Mouse (Mus musculus) left cerebral cortex, adult 8-10 months (tissue): Measurements from ENCODE around the gene Slc39a12. TPM values are rescaled to one million over a fixed set of nuclear protein-coding genes. Genes with fewer than 3 reads are reported as not detected.

Experiments
- DNase-seq, 2 experiments: peaks; one replicate each; pipeline ENCODE4 v3.0.0; 2022; ENCODE audit warnings: low spot score in 2 of 2
- total RNA-seq, 4 experiments: library from RNA; stranded (reverse); gene quantifications; 2 replicates each; pipeline ENCODE4 v1.2.4; 2022

Slc39a12 gene
- total RNA-seq, result 10 to 100 TPM; 30.7 to 34.9 (median 31.6) TPM

DNA sequence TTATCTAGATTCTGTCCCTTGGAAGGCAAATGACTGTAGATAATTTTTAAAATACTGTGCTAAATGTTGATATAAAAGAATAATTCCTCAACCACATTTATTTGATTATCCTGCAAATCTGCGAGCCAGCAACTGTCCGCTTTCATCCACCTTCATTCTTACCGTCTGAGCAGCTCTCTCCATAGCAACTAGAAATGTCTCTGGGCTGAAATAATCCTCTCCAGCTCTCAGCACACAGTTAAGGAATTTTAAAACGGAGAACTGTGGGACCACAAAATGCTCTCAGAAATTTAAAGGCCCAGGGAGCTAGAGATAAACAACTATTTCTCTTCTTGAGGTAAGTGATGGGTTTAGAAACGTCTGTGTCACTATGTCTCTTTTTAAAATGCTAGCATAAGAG, at the start of gene Slc39a12:
Gene Slc39a12 (plus strand): TSS at position 155 of the 400 bp plus-strand sequence.
- no peak for DNase-seq

DNA sequence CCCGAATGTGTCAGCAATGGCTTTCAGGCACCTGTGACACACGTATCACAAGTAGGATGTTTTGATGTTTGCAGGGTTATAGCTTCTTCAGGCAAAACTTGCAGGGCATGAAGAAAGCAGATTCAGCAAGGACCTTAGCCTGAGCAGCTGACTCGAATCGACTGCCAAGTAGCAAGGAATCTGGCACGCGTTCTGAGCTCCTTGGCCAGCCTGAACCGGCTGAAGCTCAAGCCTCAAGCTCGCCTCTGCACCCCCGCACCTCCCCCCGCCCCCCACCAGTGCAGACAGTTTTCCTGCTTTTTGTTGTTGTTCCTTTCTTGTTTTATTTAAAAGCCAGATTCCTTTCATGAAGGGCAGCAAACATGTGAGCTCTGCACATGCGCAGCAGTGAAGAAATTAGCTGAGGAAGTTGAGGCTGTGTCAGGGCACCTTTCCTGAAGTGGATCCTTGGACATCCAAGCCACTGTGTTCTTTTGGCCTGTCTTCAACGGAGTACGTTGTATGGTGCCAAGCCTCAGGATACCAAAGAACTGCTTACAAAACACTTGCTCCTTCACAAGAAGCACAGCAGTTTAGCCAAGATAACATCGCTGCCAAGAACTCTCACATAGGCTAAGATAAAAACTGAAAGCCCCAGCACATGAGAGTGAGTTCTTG, 46.3 kb upstream of the Slc39a12 start:
- DNase-seq, result peak; percentile 20 to 56

DNA sequence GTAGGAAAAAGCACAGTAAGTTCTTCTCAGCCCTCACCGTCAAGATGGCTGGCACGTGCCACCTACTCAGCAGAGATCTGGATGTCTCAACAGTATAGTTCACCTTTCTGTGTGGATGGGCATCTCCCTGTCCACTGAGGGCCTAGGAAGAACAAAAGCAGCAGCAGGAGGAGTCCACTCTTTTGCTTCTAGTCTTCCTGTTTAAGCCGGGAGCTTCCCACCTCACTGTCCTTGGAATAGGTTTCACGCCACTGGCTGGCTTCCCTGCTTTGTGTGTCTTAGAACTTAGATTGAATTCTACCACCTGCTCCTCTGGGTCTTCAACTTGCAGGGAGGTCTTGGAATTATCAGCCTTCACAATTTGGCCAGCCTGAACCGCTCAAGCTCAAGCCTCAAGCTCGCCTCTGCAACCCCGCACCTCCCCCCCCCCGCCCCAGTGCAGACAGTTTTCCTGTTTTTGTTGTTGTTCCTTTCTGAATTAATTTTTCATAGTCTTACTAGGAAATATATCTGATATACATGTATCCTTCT, 45.7 kb upstream of the Slc39a12 start:
- peak in 1 of 2 experiments; percentile 11 for DNase-seq

DNA sequence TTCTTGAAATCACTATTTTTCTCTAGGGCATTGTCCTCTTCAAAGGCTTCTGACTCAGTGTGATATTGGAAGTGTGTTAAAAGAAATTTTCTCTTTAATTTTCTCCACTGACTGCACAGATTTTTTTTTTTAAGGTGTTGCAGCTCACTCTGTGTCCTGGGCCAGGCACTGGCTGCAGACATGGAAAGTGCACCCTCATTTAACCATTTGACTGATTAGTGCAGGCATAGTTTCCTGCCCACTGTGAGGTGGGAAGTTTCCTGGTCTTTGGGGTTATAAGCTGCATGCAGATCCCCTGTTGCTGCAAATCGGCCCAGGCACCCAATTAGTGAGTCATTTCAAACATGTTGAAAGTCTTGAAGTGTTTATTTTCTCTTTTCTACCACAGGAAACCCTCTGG, 740 bp downstream of the Slc39a12 start:
- no peak for DNase-seq

DNA sequence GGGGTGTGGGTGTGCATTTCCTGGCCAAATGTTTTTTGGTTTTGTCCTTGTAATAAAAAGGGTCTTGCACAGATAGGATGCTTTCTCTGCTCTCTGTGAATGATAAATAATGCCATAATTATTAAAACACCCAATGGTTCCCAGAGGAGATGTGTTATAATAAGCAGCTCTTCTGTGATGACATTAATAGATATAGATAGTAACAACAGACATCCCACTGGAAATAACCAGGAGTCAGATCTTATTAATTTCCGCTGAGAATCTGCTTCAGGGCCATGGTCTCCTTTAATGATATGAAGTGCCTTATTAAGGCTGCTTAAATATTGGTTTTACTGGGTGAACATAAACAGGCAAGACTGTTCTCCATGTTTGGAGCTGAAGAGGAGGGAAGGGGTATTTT, 2.8 kb downstream of the Slc39a12 start:
- DNase-seq, result no peak

DNA sequence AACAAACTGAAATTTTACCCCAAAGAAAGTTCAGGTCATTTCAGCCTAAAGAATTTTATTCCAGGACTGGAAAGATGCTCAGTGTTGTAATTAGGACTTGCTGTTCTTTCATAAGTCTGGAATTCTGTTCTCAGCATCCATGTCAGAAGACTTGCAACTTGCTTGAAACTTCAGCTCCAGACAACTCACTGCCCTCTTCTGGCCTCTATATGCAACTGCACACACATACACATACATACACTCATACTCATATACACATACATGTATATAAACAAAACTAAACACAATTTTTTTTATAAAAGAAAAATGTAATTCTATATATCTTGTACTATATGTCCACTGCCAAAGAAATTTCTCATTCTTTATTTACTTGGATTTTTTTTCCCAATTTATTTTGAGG, 14.9 kb downstream of the Slc39a12 start:
- DNase-seq, result no peak

DNA sequence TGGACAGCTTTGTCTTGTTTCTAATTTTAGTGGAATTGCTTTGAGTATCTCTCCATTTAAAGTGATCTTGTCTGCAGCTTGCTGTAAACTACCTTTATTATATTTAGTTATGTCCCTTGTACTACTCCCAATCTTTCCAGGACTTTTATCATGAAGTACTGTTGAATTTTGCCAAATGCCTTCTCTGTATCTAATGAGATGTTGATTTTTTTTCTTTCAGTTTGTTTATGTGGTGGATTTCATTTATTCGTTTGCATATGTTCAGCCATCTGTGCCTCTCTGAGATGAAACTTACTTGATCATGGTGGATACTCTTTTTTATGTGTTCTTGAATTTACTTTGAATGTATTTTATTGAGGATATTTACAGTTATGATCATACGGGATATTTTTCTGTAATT, 40.9 kb downstream of the Slc39a12 start:
- DNase-seq, result no peak

DNA sequence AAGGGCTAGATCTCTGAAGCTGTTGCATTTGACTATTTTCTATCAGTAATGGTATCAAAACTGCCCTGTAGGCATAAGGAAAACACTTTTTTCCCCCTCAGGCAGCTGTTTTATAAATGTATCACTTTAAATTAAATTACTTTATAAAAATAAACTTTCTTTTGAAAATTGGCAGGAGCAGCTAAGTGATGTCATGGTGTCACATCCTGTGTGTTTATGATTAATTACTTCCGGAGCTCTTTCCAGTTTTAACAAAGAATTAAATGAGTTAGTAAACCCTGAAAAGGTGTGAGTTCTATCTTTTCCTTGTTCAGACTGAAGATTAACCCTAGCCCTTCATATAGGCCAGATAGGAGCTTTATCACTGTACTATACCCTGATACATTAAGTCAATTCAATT, 59.2 kb downstream of the Slc39a12 start:
- DNase-seq, result no peak

DNA sequence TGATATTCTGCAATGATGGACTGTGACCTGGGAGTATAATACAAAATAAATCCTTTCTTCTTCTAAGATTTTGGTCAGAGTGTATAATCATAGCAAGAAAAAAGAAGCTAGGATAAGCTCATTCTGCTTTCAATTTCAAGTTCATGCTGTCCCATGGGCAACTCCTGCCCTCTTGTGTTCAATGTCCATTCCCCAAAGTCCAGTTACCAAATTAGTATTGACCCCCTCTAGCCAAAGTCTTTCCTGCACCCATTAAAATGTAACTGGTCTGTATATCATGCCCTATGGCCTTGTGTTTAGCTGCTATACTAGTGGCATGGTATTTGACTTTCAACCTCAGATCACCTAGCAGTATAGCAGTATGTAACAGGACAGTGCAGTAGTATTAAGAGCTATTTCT, 62.8 kb downstream of the Slc39a12 start:
- DNase-seq, result no peak

DNA sequence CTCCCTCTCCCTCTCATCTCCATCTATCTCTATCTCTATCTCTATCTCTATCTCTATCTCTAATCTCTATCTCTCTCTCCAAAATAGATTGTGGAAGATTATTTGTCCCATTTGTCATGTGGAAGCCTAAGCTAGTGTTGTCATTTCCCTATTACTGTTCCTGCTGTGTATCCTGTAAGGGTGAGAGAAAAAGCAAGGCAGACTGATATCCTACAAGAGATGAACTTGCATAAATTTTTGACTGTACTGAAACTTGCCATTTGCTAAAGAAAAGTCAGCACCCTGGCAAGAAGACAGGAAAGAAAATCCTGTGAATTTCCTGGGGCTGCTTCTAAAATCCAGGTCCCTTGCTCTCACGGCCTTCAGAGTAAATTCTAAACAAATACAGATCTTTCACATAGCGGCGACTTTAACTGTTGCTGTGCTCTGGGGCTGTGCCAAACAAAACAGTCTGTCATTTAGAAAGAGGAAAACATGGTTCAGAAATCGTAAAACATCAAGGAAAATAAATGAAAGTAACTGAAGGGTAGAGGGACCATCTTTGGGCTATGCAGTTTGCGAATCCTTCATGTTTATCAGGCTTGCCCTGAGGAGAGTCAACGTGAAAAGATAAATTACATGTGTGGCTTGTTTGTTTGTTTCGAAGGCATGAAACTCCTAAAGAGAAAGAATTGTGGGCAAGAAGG, 67.0 kb downstream of the Slc39a12 start:
- DNase-seq, result no peak

DNA sequence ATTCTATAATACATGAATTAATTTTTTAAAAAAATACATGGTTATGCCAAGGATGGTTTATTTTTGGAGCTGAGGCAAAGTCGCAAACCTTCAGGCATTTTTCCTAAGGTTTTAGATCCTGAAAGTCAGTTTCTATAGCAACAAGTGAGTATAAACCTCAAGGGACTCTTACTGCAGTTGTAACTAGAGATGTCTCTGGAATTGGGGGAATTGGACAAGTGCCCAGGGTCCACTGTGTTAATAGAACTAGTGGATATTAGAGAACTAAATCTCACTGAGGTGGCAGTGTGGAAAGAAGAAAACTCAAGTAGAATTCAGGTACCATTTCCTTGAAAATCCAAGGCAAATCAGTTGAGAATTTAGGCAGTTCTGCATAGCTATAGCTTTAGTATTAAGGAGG, 76.3 kb downstream of the Slc39a12 start:
- no peak for DNase-seq

DNA sequence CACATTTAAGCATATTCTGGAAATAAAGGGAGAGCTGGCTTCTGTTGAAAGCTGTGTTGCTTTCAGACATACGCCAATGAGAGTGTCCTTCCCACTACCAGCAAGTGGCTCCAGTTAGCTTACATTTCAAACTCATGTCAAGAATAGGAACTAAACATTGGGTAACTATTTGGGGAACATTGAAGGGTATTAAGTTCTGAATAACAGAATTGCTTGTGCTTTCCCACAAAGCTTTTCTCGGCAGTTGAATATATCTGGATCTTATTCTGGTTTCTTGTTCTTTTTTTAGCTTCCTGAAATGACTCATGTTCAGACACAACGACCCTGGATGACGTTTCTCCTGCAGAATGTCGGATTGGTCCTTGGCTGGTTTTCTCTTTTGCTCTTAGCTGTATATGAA, 106.0 kb downstream of the Slc39a12 start:
- no peak for DNase-seq

DNA sequence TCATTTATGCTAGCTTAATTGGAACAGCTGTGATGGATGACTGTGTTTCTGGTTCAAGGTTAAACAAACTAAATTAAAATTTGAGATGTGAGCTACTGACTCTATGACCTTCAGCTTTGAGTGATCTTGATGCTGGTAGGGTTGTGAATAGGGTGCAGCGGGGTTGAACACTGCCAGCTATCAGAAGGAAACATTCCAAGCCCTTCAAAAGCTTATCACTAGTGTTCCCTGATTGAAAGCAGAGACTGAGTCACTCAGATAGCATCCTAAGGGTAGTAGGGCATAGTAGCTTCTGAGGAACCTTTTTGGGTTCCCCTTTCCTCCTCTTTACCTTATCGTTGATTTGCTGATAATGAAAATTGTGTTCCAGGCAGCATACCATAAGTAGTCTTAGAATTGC, 108.0 kb downstream of the Slc39a12 start:
- no peak for DNase-seq

DNA sequence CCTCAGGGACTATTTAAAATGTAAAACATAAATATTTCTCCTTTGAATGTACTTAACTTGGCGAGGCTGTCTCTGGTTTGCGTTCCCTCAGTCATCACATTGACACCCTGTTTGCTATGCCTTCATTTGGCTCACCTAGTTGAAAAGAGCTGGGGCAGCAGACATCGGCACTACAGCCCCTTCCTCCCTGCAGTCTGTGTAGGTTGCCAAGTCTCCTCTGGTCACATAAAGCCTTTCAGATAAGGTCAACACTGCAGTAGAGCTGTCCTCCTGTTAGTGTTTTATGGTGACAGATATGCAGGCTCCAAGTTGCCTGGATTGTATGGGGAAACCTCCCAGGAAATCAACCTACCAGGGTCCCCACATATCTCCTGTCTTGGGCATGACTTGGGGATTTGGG, 114.4 kb downstream of the Slc39a12 start:
- no peak for DNase-seq

DNA sequence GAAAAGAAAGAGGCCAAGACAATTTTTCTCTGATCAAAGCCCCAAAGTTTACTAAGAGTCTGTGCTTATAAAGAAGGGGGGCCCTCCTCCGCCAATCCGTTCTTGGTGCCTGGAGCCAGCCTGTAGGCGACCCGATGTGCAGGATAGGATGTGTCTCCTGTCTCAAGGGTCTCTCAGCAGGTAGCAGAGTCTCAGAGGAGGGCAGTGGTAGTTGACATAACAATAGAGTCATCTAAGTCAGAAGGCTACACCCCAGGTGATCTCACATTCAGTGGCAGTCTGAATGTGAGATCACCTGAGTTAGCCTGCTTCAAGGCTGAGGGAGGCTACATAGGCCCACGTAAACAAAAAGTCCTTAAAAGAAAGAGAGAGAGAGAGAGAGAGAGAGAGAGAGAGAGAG, 130.1 kb downstream of the Slc39a12 start:
- no peak for DNase-seq

DNA sequence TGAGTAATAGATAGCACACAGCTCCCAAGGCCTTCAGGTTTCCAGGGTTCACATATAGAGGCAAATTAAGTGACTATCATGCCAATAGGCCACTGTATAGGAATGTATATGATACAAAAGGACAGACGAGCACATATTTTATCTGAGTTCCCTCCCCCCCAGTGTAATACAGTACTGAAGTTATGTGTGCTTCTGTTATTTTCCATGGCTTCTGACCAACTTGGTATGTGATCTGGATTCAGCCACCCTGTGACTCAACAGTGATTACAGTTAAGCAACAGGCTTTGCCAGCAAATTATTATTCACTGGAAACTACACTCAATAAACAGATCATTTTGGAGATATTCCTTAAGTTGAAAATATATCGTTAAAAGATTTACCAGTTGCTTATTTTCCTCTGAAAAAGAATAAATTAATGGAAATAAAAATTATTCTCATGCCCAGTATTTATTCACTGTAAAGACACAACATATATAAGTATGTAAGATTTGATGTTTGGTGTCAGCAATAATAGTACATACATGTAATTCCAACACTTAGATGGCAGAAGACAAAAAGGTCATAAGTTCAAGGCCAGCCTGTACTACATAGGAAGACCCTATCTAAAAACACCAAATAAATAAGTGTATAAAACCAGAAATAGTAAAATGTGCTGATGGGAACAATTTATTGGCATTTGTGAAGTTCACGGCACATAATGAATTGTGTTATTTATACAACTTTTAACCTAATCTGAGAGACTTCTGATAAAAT, 146.4 kb downstream of the Slc39a12 start:
- no peak for DNase-seq

DNA sequence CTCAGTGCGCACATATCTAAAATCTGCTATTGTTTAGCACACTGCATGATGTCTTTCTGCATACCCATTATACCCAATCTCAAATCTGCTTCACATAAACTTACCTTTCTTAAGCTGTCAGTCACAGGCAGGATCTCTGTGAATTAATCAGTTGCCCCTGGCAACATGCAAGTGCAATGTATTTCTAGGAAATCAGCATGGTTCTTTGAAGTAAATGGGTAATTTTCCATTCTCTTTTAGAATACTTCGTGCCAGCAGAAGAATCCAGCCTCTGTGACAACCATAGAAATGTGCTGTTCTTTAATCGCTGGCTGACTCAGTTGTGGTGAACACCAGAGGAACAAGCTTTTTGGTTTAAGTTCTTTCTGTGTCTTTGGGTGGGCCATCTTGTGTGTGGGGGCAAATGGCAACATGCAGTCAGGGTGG, 147.1 kb downstream of the Slc39a12 start:
- peak in 1 of 2 experiments; percentile 8 for DNase-seq

DNA sequence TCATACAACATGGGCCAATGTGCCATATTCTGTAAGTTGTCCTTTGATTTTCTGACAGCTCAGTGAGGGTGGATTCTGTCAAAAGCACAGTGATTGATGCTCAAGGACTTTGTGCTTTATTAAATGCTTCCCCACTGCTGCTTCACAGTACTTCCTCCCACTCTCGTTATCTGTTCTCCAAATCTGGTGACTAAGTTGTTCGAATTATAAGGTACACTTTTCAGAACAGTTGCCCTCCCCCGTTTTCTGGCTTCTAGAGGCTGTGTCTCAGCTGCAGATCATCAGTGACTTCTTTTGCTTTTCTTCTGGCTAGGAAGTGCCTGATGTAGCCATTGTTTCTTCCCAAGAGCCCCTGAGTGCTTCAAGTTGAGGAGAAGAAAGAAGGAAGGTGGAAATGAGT, 149.7 kb downstream of the Slc39a12 start:
- peak in 1 of 2 experiments; percentile 22 for DNase-seq

DNA sequence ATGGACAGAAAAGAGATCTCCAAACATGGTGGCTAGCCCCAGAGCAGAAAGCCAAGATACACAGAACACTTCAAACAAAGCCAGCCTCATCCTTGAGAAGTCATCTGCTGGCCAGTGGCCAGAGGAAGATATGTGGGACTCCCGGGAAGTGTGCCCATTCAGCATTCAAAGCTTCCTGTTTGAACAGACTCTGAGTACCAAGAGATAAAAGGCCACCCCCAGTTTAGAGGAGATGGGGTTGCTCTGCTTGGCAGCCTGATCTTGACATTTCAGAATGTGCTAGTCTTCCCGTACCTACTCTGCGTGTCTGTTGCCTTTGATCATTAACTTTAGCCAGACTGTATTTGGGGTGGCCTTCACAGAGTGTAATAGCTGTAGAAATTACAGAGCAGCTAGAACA, 155.2 kb downstream of the Slc39a12 start:
- peak in 1 of 2 experiments; percentile 8 for DNase-seq

DNA sequence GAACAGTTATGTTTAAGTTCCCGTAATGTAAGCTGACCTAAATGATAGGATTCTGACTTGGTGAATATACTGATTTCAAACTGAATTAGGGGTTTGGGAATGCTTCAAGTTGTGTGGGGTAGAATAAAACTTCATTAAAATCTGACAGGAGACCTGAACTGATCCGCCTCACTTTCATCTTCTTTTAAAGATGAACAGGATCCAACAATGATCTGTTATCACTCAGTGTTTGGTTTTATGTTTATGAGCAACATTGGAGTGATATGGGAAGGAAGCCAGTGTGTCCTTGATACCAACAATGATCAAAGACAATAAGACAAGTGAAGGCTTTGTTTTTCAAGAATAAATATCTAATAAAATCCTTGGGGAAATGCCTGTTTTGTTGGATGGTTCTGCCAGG, 155.7 kb downstream of the Slc39a12 start:
- DNase-seq, result no peak
